Mouse (Mus musculus) mature B cell (primary cell): ENCODE measurements around the gene Kcnh2.

ENCODE experiments used
- in situ Hi-C: fragments of 300-500 bp; cut with MboI; formaldehyde crosslinking; loops from 2 replicates; pipeline ENCODE4 v1.14.3; 2019

The Kcnh2 gene

GRCm38 (mm10) chr5:24319776-24320466 is 31.5 kb downstream of the Kcnh2 start:
- in situ Hi-C loops: no loop called here

- in situ Hi-C loops: no loop called here
Measured at GRCm38 (mm10) chr5:24309223-24309622, 42.2 kb downstream of the Kcnh2 start.

- in situ Hi-C loops: no loop called here
Measured at GRCm38 (mm10) chr5:24308621-24309020, 42.8 kb downstream of the Kcnh2 start.

GRCm38 (mm10) chr5:24307118-24307777 is 44.2 kb downstream of the Kcnh2 start:
- in situ Hi-C loops: no loop called here

GRCm38 (mm10) chr5:24303199-24303598 is 48.2 kb downstream of the Kcnh2 start:
- in situ Hi-C loops: no loop called here

GRCm38 (mm10) chr5:24299845-24300589 is 51.4 kb downstream of the Kcnh2 start:
- in situ Hi-C loops: no loop called here

GRCm38 (mm10) chr5:24291954-24292353 is 59.5 kb downstream of the Kcnh2 start:
- in situ Hi-C loops: no loop called here

GRCm38 (mm10) chr5:24286221-24286970 is 65.0 kb downstream of the Kcnh2 start:
- in situ Hi-C loops: no loop called here

GRCm38 (mm10) chr5:24284145-24284544 is 67.3 kb downstream of the Kcnh2 start:
- in situ Hi-C loops: no loop called here

GRCm38 (mm10) chr5:24283181-24283580 is 68.2 kb downstream of the Kcnh2 start:
- in situ Hi-C loops: no loop called here

GRCm38 (mm10) chr5:24280523-24280922 is 70.9 kb downstream of the Kcnh2 start:
- in situ Hi-C loops: no loop called here

- in situ Hi-C loops: no loop called here
Measured at GRCm38 (mm10) chr5:24279527-24279926, 71.9 kb downstream of the Kcnh2 start.

GRCm38 (mm10) chr5:24278206-24278605 is 73.2 kb downstream of the Kcnh2 start:
- in situ Hi-C loops: no loop called here

- in situ Hi-C loops: no loop called here
Measured at GRCm38 (mm10) chr5:24273683-24274621, 77.5 kb downstream of the Kcnh2 start.

GRCm38 (mm10) chr5:24270941-24271340 is 80.5 kb downstream of the Kcnh2 start:
- in situ Hi-C loops: no loop called here
